Mouse (Mus musculus) lung, postnatal 10 days (tissue): Measurements from ENCODE around the gene Dtnb.
"Not testable (repeated sequence)": the region's sequence is repeated elsewhere in the genome, so short reads cannot be mapped to it uniquely, and the experiment has no call there.

Experiments used
- DNase-seq: peaks from one replicate; pipeline ENCODE4 v3.0.0; 2021

Gene Dtnb

GRCm38 (mm10) chr12:3571787-3572580 lies at the start of gene Dtnb:
Dtnb (plus strand) TSS chr12:3572381.
- peak; percentile 69 for DNase-seq

GRCm38 (mm10) chr12:3525536-3525935 lies 46.6 kb upstream of the Dtnb start:
- DNase-seq, result no peak

GRCm38 (mm10) chr12:3535446-3535845 lies 36.7 kb upstream of the Dtnb start:
- not testable (repeated sequence) for DNase-seq

- DNase-seq, result peak; percentile 16
These were observed 34.6 kb upstream of the Dtnb start for GRCm38 (mm10) chr12:3537616-3538015.

GRCm38 (mm10) chr12:3538036-3538435 lies 34.1 kb upstream of the Dtnb start:
- no peak for DNase-seq

- no peak for DNase-seq
These were observed 32.6 kb upstream of the Dtnb start for GRCm38 (mm10) chr12:3539605-3540004.

GRCm38 (mm10) chr12:3540871-3541270 lies 31.3 kb upstream of the Dtnb start:
- DNase-seq, result no peak

- no peak for DNase-seq
These were observed 26.7 kb upstream of the Dtnb start for GRCm38 (mm10) chr12:3545451-3545850.

- DNase-seq, result no peak
These were observed 26.0 kb upstream of the Dtnb start for GRCm38 (mm10) chr12:3546121-3546658.

GRCm38 (mm10) chr12:3546781-3547180 lies 25.4 kb upstream of the Dtnb start:
- DNase-seq, result no peak

- DNase-seq, result no peak
These were observed 24.7 kb upstream of the Dtnb start for GRCm38 (mm10) chr12:3547506-3547905.

- DNase-seq, result no peak
These were observed 24.3 kb upstream of the Dtnb start for GRCm38 (mm10) chr12:3547911-3548310.

GRCm38 (mm10) chr12:3548582-3549211 lies 23.5 kb upstream of the Dtnb start:
- DNase-seq, result peak; percentile 14

GRCm38 (mm10) chr12:3550280-3550679 lies 21.9 kb upstream of the Dtnb start:
- peak; percentile 33 for DNase-seq

- no peak for DNase-seq
These were observed 14.5 kb upstream of the Dtnb start for GRCm38 (mm10) chr12:3557414-3558319.

- DNase-seq, result peak; percentile 76
These were observed 11.6 kb upstream of the Dtnb start for GRCm38 (mm10) chr12:3560596-3560995.

- DNase-seq, result no peak
These were observed 11.1 kb upstream of the Dtnb start for GRCm38 (mm10) chr12:3561032-3561431.

- no peak for DNase-seq
These were observed 9.4 kb upstream of the Dtnb start for GRCm38 (mm10) chr12:3562806-3563205.

GRCm38 (mm10) chr12:3563659-3564058 lies 8.5 kb upstream of the Dtnb start:
- no peak for DNase-seq

GRCm38 (mm10) chr12:3568461-3568991 lies 3.7 kb upstream of the Dtnb start:
- no peak for DNase-seq

- DNase-seq, result no peak
These were observed 1.3 kb upstream of the Dtnb start for GRCm38 (mm10) chr12:3570711-3571400.
